Mouse (Mus musculus): ENCODE results near the gene Sf3a2. TPM values are rescaled to one million over a fixed set of nuclear protein-coding genes. Genes with fewer than 3 reads are reported as not detected.

Sf3a2 gene
- total and polyA plus RNA-seq, 2 experiments: 6.7 to 17.8 TPM

GRCm38 (mm10) chr10:80806341-80807056 is 8.5 kb downstream of the Sf3a2 start:
- Histone ChIP-seq H3K4me1 (ENCODE audit: control insufficient read depth, insufficient read depth, low read length) (peaks cover 5% of the 10 kb centered on the region), H3K79me2 (ENCODE audit: control insufficient read depth, insufficient read depth, low read length) (no peaks in the 10 kb centered on the region), H3K4me3 (ENCODE audit: insufficient read depth, low read depth, low read length) (peak overlapping the region; percentile 50; the same call in 1 of the 2 replicates), H3K27ac (replicated peaks; ENCODE audit: insufficient read depth, low read depth, low read length) (no peak overlapping the region), H3K36me3 (ENCODE audit: control insufficient read depth, insufficient read depth, low read length) (peaks cover 2% of the 10 kb centered on the region; the same call in 1 of the 2 replicates), H3K27me3 (ENCODE audit: control insufficient read depth, insufficient read depth, low read length) (no peaks in the 10 kb centered on the region; the same call in 1 of the 2 replicates), H3K9ac (ENCODE audit: low read depth, low read length) (no peak overlapping the region; the same call in 1 of the 2 replicates)
- TF ChIP-seq CTCF (IDR thresholded peaks at IDR 0.05; ENCODE audit: low read depth, low read length): no peak
- no peak for TF ChIP-seq POLR2A (IDR thresholded peaks at IDR 0.05; ENCODE audit: extremely low read depth, insufficient read depth, low read length)
- 59% methylated on average over 34 of the region's 34 CpGs for WGBS
- DNase-seq (ENCODE audit: extremely low read depth, low read depth, low spot score): no peak

DNA sequence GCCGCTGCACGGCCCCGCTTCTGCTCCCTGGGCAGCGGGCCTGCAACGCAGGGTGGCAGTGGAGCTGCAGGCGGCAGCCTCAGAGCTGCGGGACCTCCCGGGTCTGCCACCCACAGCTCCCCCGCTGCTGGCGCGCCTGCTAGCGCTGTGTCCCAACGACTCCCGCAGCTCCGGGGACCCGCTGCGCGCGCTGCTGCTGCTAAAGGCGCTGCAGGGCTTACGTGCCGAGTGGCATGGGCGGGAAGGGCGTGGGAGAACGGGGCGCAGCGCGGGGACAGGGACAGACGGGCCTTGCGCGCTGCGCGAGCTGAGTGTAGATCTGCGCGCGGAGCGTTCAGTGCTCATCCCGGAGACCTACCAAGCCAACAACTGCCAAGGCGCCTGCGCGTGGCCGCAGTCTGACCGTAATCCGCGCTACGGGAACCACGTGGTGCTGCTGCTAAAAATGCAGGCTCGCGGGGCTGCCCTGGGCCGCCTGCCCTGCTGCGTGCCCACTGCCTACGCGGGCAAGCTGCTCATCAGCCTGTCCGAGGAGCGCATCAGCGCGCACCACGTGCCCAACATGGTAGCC is 9.1 kb downstream of the Sf3a2 start:
- DNase-seq (ENCODE audit: extremely low read depth, low read depth, low spot score): peak; percentile 57
- WGBS: 8% methylated on average over 58 of the region's 58 CpGs
- H3K27me3 ChIP-seq (ENCODE audit: control insufficient read depth, insufficient read depth, low read length): no peaks in the 10 kb centered on the region; the same call in 1 of the 2 replicates
- no peaks in the 10 kb centered on the region for H3K79me2 ChIP-seq (ENCODE audit: control insufficient read depth, insufficient read depth, low read length)
- peaks cover 5% of the 10 kb centered on the region for H3K4me1 ChIP-seq (ENCODE audit: control insufficient read depth, insufficient read depth, low read length)
- no peak for TF ChIP-seq POLR2A (IDR thresholded peaks at IDR 0.05; ENCODE audit: extremely low read depth, insufficient read depth, low read length)
- TF ChIP-seq CTCF (IDR thresholded peaks at IDR 0.05; ENCODE audit: low read depth, low read length): no peak
- no peak overlapping the region for H3K27ac ChIP-seq (replicated peaks; ENCODE audit: insufficient read depth, low read depth, low read length)
- H3K36me3 ChIP-seq (ENCODE audit: control insufficient read depth, insufficient read depth, low read length): peaks cover 2% of the 10 kb centered on the region; the same call in 1 of the 2 replicates
- H3K9ac ChIP-seq (ENCODE audit: low read depth, low read length): peak overlapping the region; percentile 81
- H3K4me3 ChIP-seq (ENCODE audit: insufficient read depth, low read depth, low read length): peak overlapping the region; percentile 50

DNA sequence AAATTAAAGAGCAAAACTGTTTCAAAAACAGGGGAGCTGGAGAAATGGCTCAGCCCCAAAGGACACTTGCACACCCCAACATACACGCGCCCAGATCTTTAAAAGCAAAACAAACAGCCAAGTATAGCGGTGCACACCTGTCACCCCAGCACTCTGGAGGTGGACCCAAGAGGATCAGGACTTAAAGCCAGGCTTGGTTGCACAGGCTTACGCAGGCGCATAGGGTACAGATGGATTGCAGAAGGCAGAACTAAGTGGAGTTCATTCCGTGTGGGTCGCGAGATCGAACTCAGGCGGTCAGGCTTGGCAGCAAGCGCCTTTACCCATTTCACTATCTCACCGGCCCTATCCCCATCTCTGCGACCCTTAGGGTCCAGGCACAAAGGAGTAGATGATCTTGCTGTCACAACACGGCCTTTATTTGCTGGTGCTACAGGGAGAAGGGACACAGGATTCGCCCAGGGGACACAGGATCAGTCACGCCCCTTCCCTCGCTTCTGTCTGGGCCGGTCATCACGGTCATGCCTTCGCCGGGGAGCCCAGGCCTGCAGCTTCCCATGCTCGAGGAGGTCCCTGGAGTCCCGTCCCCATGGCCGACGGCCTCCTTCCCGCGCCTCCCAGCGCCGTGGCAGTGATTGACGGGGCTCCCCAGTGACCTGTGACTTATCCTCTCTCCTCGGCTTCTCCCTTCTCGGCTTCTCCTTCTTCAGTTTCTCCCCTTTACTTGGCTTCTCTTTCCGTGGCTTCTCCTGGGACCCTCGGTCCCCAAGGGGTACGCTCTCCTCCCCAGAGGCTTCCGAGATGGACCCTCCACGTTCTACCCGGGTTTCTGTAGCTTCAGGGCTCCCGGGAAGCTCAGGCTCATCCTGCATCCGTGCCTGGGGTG is 10.3 kb downstream of the Sf3a2 start:
- DNase-seq (ENCODE audit: extremely low read depth, low read depth, low spot score): no peak
- TF ChIP-seq POLR2A (IDR thresholded peaks at IDR 0.05; ENCODE audit: extremely low read depth, insufficient read depth, low read length): no peak
- no peak for TF ChIP-seq CTCF (IDR thresholded peaks at IDR 0.05; ENCODE audit: low read depth, low read length)
- no peak overlapping the region for H3K9ac ChIP-seq (ENCODE audit: low read depth, low read length)

GRCm38 (mm10) chr10:80808985-80809632 is 11.1 kb downstream of the Sf3a2 start:
- no peaks in the 10 kb centered on the region; the same call in 1 of the 2 replicates for H3K27me3 ChIP-seq (ENCODE audit: control insufficient read depth, insufficient read depth, low read length)
- peaks cover 5% of the 10 kb centered on the region for H3K4me1 ChIP-seq (ENCODE audit: control insufficient read depth, insufficient read depth, low read length)
- 33% methylated on average over 18 of the region's 18 CpGs for WGBS

More for the DNA sequence above, 10.3 kb downstream of the Sf3a2 start:
- no peaks in the 10 kb centered on the region for H3K79me2 ChIP-seq (ENCODE audit: control insufficient read depth, insufficient read depth, low read length)
- no peaks in the 10 kb centered on the region; the same call in 1 of the 2 replicates for H3K27me3 ChIP-seq (ENCODE audit: control insufficient read depth, insufficient read depth, low read length)
- H3K4me1 ChIP-seq (ENCODE audit: control insufficient read depth, insufficient read depth, low read length): peaks cover 5% of the 10 kb centered on the region
- H3K4me3 ChIP-seq (ENCODE audit: insufficient read depth, low read depth, low read length): no peak overlapping the region
- 28% methylated on average over 40 of the region's 40 CpGs for WGBS
- no peak overlapping the region for H3K27ac ChIP-seq (replicated peaks; ENCODE audit: insufficient read depth, low read depth, low read length)
- no peaks in the 10 kb centered on the region; the same call in 1 of the 2 replicates for H3K36me3 ChIP-seq (ENCODE audit: control insufficient read depth, insufficient read depth, low read length)

GRCm38 (mm10) chr10:80810084-80810483 is 12.1 kb downstream of the Sf3a2 start:
- no peak overlapping the region for H3K4me3 ChIP-seq (ENCODE audit: insufficient read depth, low read depth, low read length)
- no peak for TF ChIP-seq CTCF (IDR thresholded peaks at IDR 0.05; ENCODE audit: low read depth, low read length)
- no peak for TF ChIP-seq POLR2A (IDR thresholded peaks at IDR 0.05; ENCODE audit: extremely low read depth, insufficient read depth, low read length)
- H3K27ac ChIP-seq (replicated peaks; ENCODE audit: insufficient read depth, low read depth, low read length): no peak overlapping the region
- peaks cover 5% of the 10 kb centered on the region for H3K4me1 ChIP-seq (ENCODE audit: control insufficient read depth, insufficient read depth, low read length)
- WGBS: 26% methylated on average over 20 of the region's 20 CpGs
- H3K9ac ChIP-seq (ENCODE audit: low read depth, low read length): no peak overlapping the region
- H3K36me3 ChIP-seq (ENCODE audit: control insufficient read depth, insufficient read depth, low read length): no peaks in the 10 kb centered on the region
- no peak for DNase-seq (ENCODE audit: extremely low read depth, low read depth, low spot score)
- no peaks in the 10 kb centered on the region; the same call in 1 of the 2 replicates for H3K27me3 ChIP-seq (ENCODE audit: control insufficient read depth, insufficient read depth, low read length)
- no peaks in the 10 kb centered on the region for H3K79me2 ChIP-seq (ENCODE audit: control insufficient read depth, insufficient read depth, low read length)

More at GRCm38 (mm10) chr10:80808985-80809632, 11.1 kb downstream of the Sf3a2 start:
- Histone ChIP-seq H3K36me3 (ENCODE audit: control insufficient read depth, insufficient read depth, low read length) (no peaks in the 10 kb centered on the region), H3K27ac (replicated peaks; ENCODE audit: insufficient read depth, low read depth, low read length) (no peak overlapping the region), H3K79me2 (ENCODE audit: control insufficient read depth, insufficient read depth, low read length) (no peaks in the 10 kb centered on the region), H3K4me3 (ENCODE audit: insufficient read depth, low read depth, low read length) (no peak overlapping the region), H3K9ac (ENCODE audit: low read depth, low read length) (no peak overlapping the region)
- DNase-seq (ENCODE audit: extremely low read depth, low read depth, low spot score): no peak
- TF ChIP-seq CTCF (IDR thresholded peaks at IDR 0.05; ENCODE audit: low read depth, low read length) (no peak), POLR2A (IDR thresholded peaks at IDR 0.05; ENCODE audit: extremely low read depth, insufficient read depth, low read length) (no peak)
